Mouse (Mus musculus): ENCODE measurements around the gene Sit1.
"Not testable (repeated sequence)": the region's sequence is repeated elsewhere in the genome, so short reads cannot be mapped to it uniquely, and the experiment has no call there.

Sit1 gene

DNA sequence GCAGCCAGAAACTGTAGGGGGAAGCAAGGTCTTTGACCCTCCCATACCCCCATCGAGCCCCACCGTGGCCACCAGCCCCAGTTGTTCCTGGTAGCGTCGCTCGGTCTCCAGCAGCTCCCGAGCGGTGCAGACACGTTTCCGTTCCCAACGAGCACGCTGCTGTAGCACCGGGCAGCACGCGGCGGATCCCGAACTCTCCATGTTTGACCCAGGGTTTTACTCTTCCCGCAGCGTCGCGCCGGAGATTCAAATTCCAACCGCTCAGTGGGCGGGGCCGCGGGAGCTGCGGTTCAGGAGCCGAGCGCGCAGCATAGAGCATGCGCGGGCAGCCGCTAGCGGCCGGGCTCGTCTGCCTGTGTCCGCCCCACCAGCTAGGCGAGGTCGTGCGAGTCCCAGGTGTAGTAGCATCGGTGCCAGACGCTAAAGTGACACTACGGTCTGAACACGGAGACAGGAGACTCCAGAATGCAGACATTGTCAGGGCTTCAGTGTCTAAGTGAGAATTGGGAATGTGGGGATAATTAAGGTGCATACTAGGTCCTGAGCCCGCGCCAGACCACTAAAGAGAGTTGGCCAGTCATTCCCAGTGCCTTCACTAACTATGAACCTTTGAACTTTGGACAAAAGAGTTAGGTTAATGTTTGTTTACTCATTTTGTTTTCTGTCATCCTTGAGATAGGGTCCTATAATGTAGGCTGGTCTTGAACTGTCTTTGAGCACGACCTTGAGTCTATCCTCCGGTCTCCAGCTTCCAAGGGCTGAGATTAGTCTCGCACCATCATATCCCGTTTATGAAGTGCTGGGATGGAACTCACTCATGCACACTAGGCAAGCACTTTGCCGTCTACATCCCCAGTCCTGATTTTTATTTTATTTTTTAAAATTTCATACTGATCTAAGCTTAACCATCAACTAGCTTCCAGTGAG, 16.1 kb upstream of the Sit1 start, which contains the start of gene Arhgef39:
Gene Arhgef39 (minus strand): TSS at position 289 of the 927 bp plus-strand sequence.
- DNase-seq = peak; percentile 96

DNA sequence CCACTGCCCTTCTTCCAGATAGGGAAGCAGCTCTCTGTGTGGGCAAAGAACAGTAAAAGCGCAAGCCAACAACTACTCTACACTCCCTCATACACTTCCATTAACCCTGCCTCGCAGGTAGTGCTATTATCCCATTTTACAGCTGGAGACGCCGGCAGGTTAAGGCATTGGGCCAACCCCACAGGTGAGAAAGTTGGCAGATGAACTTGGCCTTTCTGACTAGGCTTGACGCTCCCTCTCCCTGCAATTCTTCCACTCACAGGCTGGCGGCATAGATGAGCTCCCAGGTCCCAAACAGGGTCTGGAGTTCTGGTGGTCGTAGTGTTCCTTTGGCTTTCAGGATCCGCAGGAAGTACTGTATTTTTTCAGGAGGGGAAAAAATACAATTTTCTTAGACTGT, 15.4 kb upstream of the Sit1 start:
- DNase-seq = peak; percentile 81

DNA sequence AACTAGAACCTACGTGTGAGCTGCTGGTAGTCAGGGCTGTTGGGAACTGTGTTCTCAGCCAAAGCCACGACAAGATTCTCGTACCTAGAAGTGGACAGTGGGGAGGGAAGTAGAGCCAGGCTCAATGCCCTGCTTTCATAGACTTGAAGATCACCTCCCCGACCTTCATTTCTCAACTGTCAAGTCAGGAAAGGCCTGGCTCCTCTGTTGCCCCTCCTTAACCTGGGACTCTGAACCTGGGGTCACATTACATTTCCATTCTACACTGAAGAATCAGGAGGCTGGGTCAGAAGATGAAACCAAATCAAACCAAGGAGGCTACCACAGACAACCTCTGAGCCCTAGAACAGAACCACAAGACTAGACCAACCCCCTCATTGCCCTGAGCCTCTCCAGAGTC, 14.4 kb upstream of the Sit1 start:
- no peak for DNase-seq

DNA sequence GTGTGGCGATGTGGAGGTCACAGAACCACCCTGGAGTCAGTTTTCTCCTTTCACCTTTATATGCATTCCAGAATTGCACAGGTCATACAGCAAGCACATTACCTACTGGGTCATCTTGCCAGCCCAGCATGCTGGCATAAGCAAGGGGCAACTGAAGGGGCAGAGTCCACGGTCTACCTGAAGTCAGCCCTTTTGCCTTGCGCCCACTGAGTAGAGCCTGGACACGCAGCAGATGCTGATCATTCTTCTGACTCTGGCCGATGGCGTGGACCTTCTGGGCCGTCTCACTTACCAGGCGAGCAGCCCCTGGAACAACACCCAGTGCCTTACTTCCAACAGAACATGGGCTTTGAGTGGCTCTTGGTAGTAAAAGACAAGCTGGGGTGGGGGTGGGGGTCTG, 13.9 kb upstream of the Sit1 start:
- no peak for DNase-seq

DNA sequence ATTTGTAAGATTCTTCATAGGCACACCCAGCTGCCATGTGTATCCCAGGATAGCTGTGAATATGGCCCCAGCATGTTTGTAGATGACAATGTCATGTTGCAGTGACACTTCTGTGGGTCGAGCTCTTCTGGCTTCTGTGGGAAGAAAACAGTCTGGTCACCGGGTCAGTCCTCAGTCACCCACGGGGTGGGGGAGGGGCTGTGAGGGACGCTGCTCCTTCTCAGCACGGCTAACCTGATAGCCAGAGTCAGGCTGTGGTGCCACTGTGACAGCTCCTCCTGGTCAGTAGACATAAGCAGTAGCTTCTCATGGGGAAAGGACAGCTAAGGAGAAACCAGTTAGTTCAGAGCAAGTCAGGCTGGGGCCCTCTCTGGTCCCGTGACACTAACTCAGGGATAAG, 13.1 kb upstream of the Sit1 start:
- DNase-seq = no peak

DNA sequence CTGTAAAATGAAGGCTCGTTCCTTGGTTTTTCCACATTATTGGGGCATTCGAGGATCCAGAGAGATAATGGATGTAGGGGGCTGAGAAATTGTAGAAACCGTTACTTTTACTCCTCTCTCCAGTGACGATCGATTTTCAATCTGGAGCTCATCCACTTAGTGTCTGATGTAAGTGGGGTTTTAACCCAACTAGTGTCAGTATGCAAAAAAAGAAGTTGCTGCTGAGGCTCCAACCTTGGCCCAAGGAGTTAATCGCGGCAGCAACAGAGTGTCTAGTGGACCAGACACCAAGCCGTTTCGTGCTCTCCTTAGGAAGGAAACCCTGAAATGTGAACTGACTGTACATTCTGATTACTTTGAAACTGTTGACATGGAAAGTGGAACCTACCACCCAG, 10.3 kb upstream of the Sit1 start:
- peak; percentile 35 for DNase-seq

DNA sequence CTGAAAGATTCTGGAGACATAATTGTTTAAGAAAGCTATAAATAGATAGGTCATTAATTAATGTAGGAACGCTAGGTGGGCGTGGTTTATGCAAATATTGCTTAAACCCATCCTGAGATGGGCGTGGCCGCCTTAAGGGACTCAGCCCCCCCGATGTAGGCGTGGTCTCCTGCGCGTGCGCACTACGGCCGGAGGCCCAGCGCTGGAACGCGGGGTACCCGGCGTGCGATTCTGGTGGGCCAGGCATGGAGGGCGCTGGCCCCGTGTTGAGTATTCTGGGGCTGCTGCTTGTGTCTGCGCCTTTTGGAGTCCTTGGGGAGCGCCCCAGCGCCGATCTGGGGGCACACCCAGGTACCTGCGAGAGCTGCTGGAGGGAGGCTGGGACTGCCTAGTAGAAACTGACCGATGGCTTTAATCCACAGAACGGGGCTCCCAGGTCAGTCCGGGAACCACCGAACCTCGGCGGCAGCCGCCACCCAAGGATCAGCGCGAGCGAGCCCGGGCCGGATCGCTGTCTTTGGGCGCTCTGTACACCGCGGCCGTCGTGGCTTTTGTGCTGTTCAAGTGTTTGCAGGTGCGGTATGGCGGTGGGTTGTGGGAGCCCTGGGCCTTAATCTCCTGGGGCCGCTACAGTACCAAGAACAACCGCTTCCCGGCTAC, 9.8 kb upstream of the Sit1 start:
- peak; percentile 99 for DNase-seq

DNA sequence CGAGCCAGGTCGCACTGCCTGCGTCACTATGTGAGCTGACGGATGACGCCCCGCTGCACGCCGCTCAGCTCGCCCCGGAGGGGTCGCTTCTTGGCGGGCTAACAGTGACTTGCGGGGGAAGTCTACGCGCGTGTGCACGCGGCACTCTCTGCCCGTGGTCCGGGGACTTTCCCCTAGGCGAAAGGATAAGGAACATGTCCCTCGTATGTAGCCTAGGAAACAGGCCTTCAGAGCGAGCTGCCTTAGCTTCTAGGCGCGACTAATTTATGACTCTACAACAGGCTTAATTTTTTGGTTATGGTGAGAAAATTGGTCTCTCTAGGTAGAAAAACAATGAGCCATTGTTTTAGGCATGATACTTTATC, 9.3 kb upstream of the Sit1 start, which contains the start of gene Ccdc107:
Gene Ccdc107 (plus strand): TSS at position 80 of the 365 bp plus-strand sequence.
- DNase-seq = peak; percentile 96

DNA sequence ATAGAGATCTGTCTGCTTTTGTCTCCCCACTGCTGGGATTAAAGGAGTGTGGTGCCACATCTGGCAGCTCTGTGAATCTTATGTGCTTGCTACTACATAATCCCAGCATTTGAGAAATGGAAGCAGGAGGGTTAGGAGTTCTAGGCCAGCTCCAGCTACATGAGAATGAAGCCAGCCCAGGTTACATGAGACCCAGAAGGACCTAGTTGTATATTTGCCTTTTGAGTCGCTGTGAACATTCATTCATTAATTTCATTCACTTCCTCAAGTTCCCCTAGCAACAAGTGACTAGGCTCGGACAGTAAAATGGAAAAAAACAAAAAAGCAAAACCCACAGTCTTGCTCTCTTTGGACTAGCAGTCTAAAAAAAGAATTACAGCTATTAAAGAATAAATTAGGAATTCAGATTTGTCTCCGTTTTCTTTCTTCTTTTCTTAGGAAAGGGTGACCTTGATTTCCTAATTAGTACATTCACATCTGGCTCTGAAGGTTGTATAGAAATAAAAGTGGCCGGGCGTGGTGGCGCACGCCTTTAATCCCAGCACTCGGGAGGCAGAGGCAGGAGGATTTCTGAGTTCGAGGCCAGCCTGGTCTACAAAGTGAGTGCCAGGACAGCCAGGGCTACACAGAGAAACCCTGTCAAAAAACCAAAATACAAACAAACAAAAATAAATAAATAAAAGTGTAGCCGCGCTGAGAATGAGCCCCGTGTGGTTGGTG, 8.7 kb upstream of the Sit1 start:
- no peak for DNase-seq

DNA sequence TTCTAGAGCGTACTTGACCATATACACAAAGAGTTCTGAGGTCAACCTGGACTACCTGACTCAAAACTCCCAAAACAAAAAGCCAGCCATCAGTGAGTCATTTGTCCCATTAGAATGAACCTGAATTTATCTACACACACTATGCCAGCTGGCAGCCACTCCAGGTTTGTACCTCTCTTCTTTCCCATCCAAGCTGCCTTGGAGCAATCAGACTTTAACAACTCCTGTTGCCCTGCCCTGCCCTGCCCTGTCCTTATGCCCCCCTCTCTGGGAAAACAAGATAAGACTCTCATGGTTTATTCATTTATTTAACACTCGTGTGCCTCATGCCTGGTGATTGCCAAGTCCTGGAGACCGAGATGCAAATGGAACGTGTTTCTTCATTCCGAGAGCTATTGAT, 7.3 kb upstream of the Sit1 start:
- DNase-seq = no peak

DNA sequence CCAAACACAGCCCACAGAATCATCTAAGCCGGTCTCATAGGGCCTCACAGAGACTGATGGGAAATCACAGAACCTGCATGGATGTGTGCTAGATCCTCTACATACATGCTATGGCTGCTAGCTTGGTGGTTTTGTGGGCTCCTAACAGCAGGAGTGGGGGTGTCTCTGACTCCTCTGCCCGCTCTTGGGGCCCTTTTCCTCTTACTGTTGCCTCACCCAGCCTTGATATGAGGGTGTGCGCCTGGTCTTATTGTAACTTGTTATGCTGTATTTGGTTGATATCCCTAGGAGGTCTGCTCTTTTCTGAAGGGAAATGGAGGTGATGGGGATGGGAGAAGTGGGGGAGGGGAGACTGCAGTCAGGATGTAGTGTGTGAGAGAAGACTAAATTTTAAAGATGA, 6.1 kb upstream of the Sit1 start:
- no peak for DNase-seq

DNA sequence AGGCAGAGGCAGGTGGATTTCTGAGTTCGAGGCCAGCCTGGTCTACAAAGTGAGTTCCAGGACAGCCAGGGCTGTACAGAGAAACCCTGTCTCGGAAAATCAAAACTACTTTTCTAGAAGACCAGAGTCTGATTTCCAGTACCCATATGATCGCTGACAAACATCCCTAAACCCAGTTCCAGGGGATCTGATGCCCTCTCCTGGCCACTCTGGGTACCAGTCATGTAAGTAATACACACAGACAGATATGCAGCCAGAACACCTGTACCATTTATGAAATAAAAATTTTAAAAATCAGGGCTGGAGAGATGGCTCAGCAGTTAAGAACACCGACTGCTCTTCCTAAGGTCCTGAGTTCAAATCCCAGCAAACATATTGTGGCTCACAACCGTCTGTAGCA, 2.1 kb upstream of the Sit1 start:
- not testable (repeated sequence) for DNase-seq

DNA sequence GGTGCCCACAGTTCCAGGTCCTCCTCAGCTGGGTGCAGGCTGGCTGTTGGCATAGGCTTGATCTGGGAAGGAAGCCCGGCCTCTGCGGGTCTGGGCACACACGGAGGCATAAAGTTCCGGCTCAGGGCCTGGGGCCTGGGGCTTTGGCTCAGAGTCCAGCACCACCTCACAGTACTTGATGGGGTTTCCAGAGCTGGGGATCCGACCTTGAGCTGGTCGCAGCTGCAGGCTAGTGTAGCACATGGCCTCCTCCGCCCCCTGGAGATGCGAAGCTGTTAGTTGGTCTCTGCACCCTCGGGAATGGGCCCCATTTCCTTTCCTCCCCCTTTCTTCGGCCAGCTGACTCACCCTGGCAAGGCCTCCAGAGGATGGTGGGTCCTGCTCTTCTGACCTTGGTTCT, 943 bp downstream of the Sit1 start:
- no peak for DNase-seq

DNA sequence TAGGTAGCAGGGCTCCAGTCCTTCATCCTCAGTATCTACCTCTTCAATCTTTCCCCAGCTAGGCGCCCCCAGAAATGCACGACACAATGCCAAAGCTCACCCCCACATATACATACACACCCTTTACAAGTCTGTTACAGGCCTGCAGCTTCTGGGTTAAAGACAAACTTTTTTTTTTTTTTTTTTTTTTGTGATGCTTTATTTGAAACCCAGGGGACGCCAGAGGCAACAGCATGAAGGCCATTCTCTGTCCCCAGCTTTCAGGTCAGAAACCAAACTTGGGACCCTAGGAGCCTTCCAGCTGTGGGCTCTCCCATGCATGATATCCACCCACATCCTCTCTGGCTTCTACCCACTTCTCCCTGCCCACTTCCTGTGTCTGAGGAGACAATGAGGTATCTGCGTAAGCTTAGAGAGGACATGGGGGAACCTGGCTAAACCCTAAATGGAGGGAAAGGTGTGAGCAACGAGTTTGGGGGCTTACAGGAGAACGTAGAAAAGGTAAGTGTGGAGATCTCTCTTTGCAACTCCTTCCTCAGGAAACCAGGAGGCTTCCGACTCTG, 1.6 kb downstream of the Sit1 start:
- no peak for DNase-seq

DNA sequence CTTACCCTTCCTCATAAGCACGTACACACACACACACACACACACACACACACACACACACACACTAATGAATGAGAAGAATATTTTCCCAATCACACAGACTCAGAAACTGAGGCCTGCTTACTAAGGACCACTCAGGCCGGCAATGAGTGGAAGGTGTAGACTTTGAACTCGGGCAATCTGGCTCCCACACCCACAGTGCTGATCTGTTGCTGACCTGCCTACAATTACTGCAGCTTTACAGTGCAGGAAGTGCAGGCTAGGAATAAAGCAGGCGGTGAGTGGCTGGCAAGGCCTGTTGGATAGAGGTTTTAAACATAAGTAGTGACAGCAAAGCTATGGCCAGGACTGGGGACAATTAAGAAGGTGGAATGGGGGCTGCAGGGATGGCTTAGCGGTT, 2.5 kb downstream of the Sit1 start:
- DNase-seq = no peak

DNA sequence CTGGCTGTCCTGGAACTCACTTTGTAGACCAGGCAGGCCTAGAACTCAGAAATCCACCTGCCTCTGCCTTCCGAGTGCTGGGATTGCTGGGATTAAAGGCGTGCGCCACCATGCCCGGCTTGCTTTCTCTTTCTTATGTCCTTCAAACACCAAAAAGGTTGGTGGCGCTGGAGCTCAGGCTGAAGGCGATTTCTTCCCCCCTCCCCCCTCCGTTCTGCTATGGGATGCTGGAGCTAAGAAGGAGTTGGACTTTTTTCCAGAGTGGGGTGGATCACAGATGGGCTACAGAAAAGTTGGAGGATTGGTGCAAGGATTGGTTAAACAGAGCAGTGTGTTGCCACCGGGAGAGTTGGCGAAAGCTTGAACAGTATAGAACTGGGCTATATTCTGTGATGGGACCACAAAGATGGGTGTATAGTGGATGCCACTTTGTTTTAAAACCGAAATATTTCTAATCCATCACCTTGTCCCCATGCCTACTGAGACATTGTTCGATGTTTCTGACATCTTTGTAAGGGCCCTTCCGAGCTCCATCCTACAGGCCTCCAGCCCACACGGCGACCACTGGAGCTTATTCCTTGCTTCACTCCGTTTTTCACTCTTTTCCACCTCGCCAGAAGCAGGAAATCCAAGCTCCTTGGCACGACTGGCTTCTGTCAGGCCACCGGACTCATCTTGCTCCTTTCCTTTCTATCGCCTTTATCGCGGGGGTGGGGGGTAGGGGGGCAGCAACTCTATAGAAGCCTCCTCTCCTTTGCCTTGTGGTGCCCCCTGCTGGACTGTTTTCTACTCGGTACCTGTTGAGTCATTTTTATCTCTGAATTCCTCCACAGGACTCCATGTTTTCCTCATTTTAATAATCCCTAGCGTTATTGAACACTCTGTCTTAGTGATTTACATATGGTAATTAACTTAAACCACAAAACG, 4.4 kb downstream of the Sit1 start:
- peak; percentile 86 for DNase-seq

DNA sequence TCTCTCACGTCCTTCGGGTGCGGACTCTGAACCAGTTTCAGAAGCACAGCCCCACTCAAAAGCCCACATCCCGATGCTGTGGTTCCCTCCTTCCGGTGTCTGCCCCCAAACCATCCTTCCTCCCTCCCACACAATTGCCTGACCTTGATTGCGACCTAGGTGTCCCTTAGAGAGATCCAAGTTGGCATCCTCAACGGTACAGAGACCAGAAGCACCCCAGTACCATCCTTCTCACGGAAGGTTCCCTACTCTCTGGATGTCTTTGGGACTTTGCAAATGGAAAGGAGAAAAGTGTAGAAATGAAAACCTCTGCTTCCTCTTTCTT, 5.0 kb downstream of the Sit1 start:
- DNase-seq = no peak

DNA sequence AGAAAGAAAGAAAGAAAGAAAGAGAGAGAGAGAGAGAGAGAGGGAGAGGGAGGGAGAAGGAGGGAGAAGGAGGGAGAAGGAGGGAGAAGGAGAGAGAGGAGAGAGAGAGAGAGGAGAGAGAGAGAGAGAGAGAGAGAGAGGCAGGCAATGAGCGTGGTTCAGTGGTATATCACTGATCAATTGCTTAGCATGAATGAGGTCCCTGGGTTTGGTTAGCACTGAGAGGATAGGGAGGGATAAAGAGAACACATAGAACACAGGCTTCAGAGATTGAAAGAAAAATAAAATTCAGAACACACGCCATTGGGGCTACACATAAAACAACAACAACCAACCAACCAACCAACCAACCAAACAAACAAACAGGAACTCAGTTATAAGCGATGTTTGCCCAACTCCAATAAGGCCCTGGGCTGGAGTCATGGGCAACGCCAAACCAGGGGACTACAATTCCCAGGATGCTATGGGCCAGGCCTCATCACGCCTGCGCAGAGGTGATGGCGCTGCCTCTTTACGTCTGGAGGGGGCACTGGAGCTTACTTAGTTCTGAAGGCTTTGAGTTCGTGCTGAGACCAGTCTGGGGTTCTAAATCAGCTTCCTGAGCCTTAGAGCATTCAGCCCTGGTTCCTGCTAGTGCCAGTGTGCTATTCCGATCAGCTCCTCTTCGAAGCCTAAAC, 5.5 kb downstream of the Sit1 start:
- DNase-seq = peak; percentile 94

DNA sequence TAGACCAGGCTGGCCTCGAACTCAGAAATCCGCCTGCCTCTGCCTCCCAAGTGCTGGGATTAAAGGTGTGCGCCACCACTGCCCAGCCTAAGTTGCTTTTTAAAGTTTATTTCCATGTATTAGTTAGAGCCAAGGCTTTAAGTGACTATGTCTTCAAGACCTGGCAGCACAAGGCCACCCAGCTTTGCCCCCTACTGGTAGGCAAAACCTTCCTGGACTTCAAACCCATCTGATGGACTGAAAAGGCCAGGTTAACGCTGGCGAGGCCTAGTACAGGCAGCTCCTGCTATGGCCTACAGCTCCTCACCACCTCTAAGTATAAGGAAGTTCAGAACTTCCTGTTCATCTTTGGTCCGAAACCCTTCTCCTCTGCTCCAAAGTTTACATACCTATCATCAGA, 6.9 kb downstream of the Sit1 start:
- DNase-seq = no peak

DNA sequence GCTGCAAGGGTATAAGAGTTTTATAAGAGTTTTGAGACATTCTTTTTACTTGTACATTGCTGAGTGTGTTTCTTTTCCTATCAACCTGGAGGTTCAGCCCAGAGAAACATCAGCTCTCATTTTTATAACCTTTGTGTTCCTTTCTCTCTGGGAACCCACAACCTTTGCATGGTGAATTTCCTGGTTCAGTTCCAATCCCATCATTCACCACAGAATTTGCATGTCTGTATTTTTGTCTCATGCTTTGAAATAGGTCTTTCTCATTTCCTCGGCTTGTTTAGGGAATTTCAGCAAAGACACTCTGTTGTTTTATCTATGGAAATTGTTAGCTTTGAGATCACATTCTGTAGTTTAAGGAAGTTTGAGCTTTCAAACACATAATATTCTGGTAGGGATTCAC, 9.9 kb downstream of the Sit1 start:
- DNase-seq = no peak

DNA sequence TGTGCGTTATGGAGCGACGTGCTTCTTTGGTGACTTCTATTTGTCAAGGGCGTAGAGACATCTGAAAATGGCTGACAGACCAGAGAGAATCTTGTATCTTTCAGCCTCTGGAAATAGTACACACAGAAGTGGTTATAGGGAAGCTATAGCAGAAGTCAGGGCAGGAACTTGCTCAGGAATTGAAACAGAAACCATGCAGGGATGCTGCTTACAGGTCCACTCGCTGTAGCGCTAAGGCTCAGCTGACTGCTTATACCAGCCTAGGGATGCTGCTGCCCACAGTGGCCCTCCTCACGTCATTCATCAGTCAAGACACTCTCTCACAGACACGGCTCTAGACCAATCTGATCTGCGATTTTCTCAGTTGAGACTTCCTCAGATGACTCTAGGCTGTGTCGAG, 13.2 kb downstream of the Sit1 start:
- no peak for DNase-seq

DNA sequence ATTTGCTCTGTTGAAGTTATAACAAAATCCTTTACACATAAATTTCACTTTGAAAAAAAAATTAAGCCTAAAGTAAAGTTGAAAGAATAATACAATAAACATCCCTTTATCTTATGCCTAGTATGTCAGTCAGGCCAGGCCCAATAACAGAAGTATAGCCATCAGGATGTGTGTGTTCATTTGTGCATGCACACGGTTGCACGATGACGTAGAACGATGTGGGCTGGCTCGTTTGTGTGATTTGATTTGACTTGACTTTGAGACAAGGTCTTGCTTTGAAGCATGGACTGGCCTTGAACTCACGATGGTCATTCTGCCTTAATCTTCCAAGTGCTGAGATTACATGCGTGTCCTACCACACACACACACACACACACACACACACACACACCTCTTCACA, 16.7 kb downstream of the Sit1 start:
- DNase-seq = no peak

All from embryo, embryonic 11 days (tissue).